Mouse (Mus musculus) forebrain, embryonic 10.5 days (tissue): ENCODE results near the gene Ctnnbl1. TPM values are rescaled to one million over a fixed set of nuclear protein-coding genes. Genes with fewer than 3 reads are reported as not detected.
A peak's percentile ranks its signal among the peaks of the same experiment; 100 is the strongest.

Source experiments
- DNase-seq: peaks from one replicate; pipeline ENCODE4 v3.0.0-alpha.2; 2017; ENCODE audit warnings: low spot score; ENCODE audit errors: extremely low spot score
- H3K27ac ChIP-seq: fragments of 300-500 bp; sonication (generic); 2 replicates; pipeline ENCODE4 v1.5.1; 2016; ENCODE audit warnings: mild to moderate bottlenecking
- H3K27me3 ChIP-seq: fragments of 300-500 bp; sonication (generic); 2 replicates; pipeline ENCODE4 v1.6.1; 2016; ENCODE audit warnings: mild to moderate bottlenecking; ENCODE audit not compliant: poor library complexity, severe bottlenecking
- H3K36me3 ChIP-seq: fragments of 300-500 bp; sonication (generic); replicated peaks from 2 replicates; pipeline ENCODE4 v1.6.1; 2016; ENCODE audit warnings: mild to moderate bottlenecking, moderate library complexity
- H3K4me1 ChIP-seq: fragments of 300-500 bp; sonication (generic); 2 replicates; pipeline ENCODE4 v1.6.1; 2016
- H3K4me3 ChIP-seq: fragments of 300-500 bp; sonication (generic); 2 replicates; pipeline ENCODE4 v1.5.1; 2016; ENCODE audit warnings: mild to moderate bottlenecking, moderate library complexity
- H3K9me3 ChIP-seq: fragments of 300-500 bp; sonication (generic); 2 replicates; pipeline ENCODE4 v1.6.1; 2016; ENCODE audit warnings: mild to moderate bottlenecking, moderate library complexity
- WGBS: fragments of 180-500 bp; shearing (Covaris S2); methylation state at CpG from one replicate; pipeline ENCODE4 v1.1.7; 2016; 5-methylcytosine and 5-hydroxymethylcytosine counted together
- polyA plus RNA-seq: library from polyadenylated mRNA; unstranded; fragments of >200 nt; fragmentation: Nextera tagmentation; extraction: Ambion mirVana; gene quantifications from 2 replicates; pipeline ENCODE4 v1.2.1, GENCODE M21; 2016

Ctnnbl1 gene
- polyA plus RNA-seq, 1 experiment from 2014 or later = 98.8 TPM

DNA sequence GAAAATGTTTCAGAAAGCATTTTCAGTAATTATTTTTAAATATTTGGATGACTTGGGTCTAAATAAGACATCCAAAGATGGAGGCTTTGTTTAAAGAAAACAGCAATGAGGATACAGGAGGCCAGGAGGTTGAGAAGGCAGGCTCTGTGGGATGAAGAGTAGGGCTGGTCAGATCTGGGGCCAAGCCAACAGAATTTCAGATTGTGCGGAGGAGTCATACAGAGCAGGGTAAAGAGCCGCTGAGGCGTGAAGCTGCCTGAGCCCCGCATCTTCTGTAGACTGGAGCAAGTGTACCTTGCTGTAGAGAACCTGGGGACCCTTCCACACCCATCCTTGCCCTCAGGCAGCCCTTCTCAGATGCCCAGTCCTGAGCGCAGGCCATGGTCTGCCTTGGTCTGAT, 65.5 kb downstream of the Ctnnbl1 start:
- no peaks in the 10 kb centered on the region for H3K9me3 ChIP-seq
- DNase-seq = no peak
- H3K36me3 ChIP-seq = peaks cover 13% of the 10 kb centered on the region
- peaks cover 17% of the 10 kb centered on the region; the same call in 1 of the 2 replicates for H3K27me3 ChIP-seq
- peak overlapping the region; percentile 86 for H3K27ac ChIP-seq
- H3K4me1 ChIP-seq = peaks cover 72% of the 10 kb centered on the region
- H3K4me3 ChIP-seq = no peak overlapping the region
- 79% methylated on average over 5 of the region's 5 CpGs for WGBS

DNA sequence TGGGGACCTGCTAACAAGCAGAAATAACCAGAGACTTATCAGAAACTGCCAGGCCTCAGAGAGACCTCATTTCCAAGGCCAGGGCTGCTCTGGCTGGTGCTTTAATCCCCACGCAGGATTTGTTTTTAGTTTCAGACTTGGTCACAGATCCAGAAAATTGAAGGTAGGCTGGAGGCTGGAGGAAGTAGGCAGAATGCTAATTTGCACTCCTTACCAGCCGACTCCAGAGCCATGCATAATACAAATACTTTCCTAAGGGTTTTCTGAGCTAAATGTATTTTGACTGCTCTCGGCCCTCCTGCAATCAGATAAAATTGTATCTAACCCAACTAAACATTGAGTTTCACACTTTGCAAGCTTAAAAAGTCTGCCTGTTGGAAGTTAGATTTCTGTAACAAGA, 67.2 kb downstream of the Ctnnbl1 start:
- DNase-seq = no peak
- peaks cover 14% of the 10 kb centered on the region; the same call in 1 of the 2 replicates for H3K27me3 ChIP-seq
- peaks cover 80% of the 10 kb centered on the region for H3K4me1 ChIP-seq
- H3K27ac ChIP-seq = no peak overlapping the region
- no peaks in the 10 kb centered on the region for H3K9me3 ChIP-seq
- H3K4me3 ChIP-seq = no peak overlapping the region
- H3K36me3 ChIP-seq = peaks cover 6% of the 10 kb centered on the region; the same call in 1 of the 2 replicates
- WGBS = 78% methylated on average over 3 of the region's 3 CpGs

DNA sequence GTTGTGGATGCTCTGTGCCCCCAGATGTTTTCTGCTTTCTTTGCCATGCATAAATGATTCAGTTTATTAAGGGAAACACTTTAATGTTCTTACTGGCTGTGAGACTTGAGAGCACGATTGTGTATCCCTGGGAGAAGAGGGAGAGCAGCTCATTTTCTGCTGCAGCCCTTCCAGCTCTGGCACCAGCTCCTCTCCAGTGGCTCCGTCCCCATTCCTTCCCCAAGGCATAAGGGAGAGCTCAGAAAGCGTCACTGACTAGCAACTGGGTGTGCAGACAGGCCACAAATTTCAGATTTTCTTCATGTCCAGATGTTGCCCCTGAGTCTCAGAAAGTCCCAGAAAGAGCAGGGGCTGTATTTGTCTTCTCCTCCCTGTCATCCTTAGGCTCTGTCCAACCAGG, 67.9 kb downstream of the Ctnnbl1 start:
- Histone ChIP-seq H3K36me3 (peaks cover 10% of the 10 kb centered on the region), H3K27me3 (peaks cover 12% of the 10 kb centered on the region; the same call in 1 of the 2 replicates), H3K9me3 (no peaks in the 10 kb centered on the region), H3K4me3 (no peak overlapping the region), H3K27ac (peak overlapping the region; percentile 51; the same call in 1 of the 2 replicates), H3K4me1 (peaks cover 73% of the 10 kb centered on the region)
- DNase-seq = no peak
- WGBS = 77% methylated on average over 3 of the region's 3 CpGs

DNA sequence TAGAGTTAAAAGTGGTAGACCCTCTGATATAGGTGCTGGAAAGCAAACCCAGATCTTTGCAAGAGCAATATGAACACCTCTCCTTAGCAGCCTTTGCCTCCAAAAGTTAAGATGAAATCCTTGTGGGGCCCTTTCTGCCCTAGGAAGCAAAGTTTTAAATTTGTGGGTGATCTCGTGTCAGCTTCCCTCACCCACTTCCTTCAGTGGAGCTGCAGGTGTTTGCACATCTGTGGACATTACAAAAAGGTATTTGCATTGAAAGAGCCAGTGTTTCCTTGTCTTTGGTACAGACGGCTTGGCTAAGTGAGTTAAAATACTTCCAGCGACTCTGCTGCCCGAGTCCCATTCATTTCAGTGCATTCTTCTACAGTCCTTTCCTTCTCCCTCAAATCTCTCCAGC, 69.9 kb downstream of the Ctnnbl1 start:
- H3K9me3 ChIP-seq = no peaks in the 10 kb centered on the region
- DNase-seq = no peak
- peak overlapping the region; percentile 60 for H3K27ac ChIP-seq
- peaks cover 12% of the 10 kb centered on the region; the same call in 1 of the 2 replicates for H3K27me3 ChIP-seq
- peaks cover 29% of the 10 kb centered on the region for H3K36me3 ChIP-seq
- peaks cover 53% of the 10 kb centered on the region for H3K4me1 ChIP-seq
- no peak overlapping the region for H3K4me3 ChIP-seq
- 44% methylated on average over 4 of the region's 4 CpGs for WGBS

DNA sequence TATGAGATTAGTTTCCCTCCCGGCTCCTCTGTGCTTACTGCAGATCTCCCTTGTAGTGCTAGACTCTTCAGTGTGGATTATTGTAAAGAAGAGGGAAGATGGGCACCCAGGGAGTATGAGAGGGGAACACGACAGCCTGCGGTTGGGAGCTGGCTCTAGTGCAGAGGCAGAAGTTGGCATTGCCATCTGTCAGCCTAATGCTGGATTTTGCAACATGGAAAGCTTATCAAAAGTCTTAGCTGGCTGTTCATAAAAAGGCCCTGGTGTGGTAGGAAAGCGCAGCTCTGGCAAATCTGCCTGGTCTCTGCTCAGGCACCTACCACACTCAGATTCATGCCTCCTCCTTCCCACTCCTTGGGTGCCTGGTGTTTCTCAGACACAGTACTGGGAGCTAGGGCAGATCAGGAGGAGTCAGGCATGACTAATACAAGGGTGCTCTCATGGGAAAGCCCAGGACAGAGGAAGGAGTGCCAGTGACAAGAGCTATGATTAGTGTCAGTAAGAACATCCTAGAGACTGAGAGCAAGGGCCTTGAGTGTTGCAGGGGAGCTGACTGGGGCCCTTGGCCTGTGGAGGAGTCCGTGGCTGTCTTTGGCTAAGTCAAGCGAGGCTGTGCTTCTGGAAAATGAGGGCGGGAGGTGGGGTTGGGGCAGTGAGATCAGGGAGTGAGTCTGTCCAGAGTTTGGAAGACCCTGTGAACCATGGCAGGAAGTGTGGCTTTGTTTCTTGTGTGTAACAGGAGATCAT, 70.6 kb downstream of the Ctnnbl1 start:
- Histone ChIP-seq H3K4me1 (peaks cover 46% of the 10 kb centered on the region), H3K4me3 (no peak overlapping the region), H3K9me3 (no peaks in the 10 kb centered on the region), H3K27me3 (peaks cover 11% of the 10 kb centered on the region; the same call in 1 of the 2 replicates), H3K27ac (peak overlapping the region; percentile 60), H3K36me3 (peaks cover 37% of the 10 kb centered on the region)
- DNase-seq = no peak
- WGBS = 56% methylated on average over 7 of the region's 7 CpGs

DNA sequence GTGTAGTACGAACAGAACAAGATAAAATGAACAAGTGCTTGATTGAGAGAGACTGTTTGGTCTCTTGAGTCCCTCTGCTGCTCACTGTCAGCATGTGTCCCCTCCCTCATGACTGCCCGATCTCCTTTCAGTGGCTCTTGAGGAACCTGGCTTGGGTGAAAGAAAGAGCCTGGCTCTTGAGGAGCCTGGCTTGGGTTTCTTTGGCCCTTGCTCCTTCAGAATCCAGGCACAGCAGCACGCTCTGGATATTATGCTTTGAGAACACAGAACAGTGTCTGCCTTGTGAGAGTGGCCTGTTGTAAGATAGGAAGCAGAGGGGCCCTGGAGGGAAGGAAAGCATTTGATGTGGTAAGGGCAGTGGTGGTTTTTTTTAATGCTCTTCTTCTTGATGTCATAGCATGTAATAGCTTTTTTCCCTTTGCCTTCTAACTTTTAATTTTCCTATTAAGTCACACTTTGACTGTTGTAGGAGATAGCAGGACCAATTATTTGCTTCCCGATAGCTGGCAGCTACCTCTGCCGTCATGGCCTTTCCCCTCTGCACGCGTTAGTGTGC, 71.2 kb downstream of the Ctnnbl1 start:
- peaks cover 6% of the 10 kb centered on the region; the same call in 1 of the 2 replicates for H3K27me3 ChIP-seq
- H3K4me3 ChIP-seq = no peak overlapping the region
- peak overlapping the region; percentile 60 for H3K27ac ChIP-seq
- DNase-seq = no peak
- peaks cover 42% of the 10 kb centered on the region for H3K4me1 ChIP-seq
- WGBS = 75% methylated on average over 7 of the region's 7 CpGs
- H3K36me3 ChIP-seq = peaks cover 42% of the 10 kb centered on the region
- no peaks in the 10 kb centered on the region for H3K9me3 ChIP-seq

DNA sequence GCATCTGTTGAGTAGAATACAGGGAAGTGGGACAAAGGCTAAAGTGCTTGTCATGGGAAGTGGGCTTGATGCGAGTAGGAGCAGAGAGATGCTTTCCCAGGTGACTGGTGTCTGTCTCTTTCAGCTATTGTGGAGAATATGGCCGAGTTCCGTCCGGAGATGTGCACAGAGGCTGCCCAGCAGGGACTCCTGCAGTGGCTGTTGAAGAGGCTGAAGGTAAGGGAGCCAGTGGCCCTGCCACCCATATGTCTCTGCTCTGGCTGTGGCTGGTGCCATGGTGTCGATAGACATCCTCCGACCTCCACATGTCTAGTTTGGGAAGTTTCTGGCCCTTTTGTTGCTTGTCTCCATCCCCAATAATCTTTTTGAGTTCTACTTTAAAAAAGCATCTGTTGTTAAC, 72.1 kb downstream of the Ctnnbl1 start:
- peaks cover 44% of the 10 kb centered on the region for H3K36me3 ChIP-seq
- WGBS = 87% methylated on average over 6 of the region's 6 CpGs
- H3K4me1 ChIP-seq = peaks cover 39% of the 10 kb centered on the region
- no peaks in the 10 kb centered on the region for H3K9me3 ChIP-seq
- peaks cover 6% of the 10 kb centered on the region; the same call in 1 of the 2 replicates for H3K27me3 ChIP-seq
- no peak overlapping the region for H3K27ac ChIP-seq
- H3K4me3 ChIP-seq = no peak overlapping the region
- no peak for DNase-seq

DNA sequence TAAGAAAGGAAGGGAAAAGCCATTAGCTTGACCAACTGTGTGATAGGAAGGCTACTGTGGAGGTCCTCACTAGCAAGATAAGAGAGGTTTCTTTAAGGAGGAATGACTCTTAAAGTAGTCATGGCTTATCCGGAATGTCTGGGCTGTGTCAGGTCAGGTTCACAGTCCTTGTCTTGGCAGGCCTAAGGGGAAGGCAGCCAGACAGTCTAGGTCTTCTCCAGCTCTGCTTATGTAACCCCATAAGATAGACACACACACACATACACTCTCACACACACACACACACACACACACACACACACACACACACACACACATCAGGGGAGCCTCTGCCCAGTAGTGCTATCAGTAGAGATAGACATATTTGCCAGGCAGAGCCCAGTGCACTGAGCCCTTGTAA, 73.5 kb downstream of the Ctnnbl1 start:
- Histone ChIP-seq H3K27ac (no peak overlapping the region), H3K36me3 (peaks cover 47% of the 10 kb centered on the region), H3K27me3 (peaks cover 6% of the 10 kb centered on the region; the same call in 1 of the 2 replicates), H3K4me1 (peaks cover 30% of the 10 kb centered on the region), H3K9me3 (no peaks in the 10 kb centered on the region), H3K4me3 (no peak overlapping the region)
- WGBS = 93% methylated on average over 1 of the region's 1 CpGs
- DNase-seq = no peak

DNA sequence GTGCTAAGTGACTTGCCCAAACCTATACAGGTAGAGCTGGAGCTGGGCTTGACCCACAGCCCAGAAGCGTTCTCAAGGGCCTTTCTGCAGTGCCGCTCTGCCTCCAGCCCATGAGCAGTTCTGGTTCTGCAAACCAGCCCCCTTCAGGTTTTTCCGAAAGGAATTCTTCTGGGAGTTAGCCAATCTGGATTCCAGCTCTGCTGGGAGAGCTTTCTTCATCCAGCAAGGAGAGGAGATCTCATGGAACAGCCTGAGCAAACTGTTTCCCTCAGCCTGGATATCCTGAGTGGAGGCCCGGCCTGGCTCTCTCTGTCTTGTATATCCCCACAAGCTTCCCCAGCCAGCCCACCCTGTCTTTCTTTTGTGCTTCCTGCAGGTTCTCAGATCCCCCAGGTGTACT, 75.9 kb downstream of the Ctnnbl1 start:
- Histone ChIP-seq H3K27me3 (no peaks in the 10 kb centered on the region), H3K4me1 (peaks cover 6% of the 10 kb centered on the region), H3K9me3 (no peaks in the 10 kb centered on the region), H3K27ac (no peak overlapping the region), H3K36me3 (peaks cover 54% of the 10 kb centered on the region), H3K4me3 (no peak overlapping the region)
- whole genome bisulfite sequencing = 88% methylated on average over 4 of the region's 4 CpGs
- DNase-seq = no peak

DNA sequence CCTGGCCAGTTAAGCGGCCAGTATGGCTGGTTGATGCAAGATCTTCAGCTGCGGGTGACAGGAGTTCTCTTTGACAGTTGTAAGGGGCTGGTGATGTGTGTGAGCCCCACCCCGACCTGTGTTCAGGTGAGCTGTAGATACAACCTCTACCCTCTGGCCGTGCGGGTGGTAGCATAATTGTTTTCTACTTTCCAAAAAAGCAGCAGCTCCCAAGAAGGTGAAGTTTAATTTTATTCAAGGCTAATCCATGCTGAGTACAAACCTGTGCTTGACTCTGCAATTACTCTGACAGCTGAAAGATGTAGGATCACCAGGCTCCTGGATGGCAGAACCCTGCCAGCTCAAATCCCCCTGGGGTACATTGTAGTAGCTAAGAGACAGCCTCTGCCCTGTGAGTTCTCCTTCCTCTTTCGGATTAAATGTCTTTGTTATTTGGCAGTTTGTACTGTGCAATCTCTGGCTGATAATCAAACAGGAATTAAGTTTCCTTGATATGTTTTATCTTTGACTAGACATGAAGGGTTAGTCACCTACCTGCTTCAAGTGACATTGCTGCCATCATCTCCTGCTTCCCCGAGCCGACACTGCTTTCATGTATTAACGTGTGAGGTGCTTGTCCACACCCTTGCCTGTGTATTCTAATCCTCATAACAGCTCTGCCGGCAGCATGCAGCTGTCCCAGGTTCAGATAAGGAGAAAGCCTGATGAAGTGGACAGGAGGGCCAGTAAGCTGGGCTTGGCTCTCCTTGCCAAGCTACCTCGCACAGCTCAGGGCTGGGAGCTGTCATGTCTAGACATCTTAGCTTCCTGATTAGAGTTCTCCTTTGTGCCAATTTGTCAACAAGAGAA, 77.1 kb downstream of the Ctnnbl1 start:
- peaks cover 64% of the 10 kb centered on the region for H3K36me3 ChIP-seq
- H3K9me3 ChIP-seq = no peaks in the 10 kb centered on the region
- no peak overlapping the region for H3K4me3 ChIP-seq
- 85% methylated on average over 11 of the region's 11 CpGs for WGBS
- H3K27me3 ChIP-seq = no peaks in the 10 kb centered on the region
- DNase-seq = no peak
- H3K27ac ChIP-seq = no peak overlapping the region
- no peaks in the 10 kb centered on the region for H3K4me1 ChIP-seq

DNA sequence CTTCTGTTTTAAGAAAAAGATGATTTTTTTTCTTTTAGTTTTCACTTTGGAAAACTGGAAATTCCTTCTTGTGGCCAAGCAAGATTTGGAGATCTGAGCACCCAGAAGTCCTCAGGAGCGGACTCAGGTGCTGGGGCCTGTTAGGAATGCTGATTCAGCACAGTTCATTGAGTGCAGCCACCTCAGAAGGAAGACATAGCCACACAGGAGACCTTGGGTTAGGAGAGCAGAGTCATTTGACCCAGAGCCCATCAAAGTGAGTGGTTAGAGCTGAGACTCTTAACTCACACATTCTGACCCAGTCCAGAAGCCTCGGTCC, 77.7 kb downstream of the Ctnnbl1 start:
- no peak for DNase-seq
- Histone ChIP-seq H3K27me3 (no peaks in the 10 kb centered on the region), H3K4me1 (no peaks in the 10 kb centered on the region), H3K36me3 (peaks cover 66% of the 10 kb centered on the region), H3K27ac (no peak overlapping the region), H3K9me3 (no peaks in the 10 kb centered on the region), H3K4me3 (no peak overlapping the region)
- WGBS = 97% methylated on average over 2 of the region's 2 CpGs

DNA sequence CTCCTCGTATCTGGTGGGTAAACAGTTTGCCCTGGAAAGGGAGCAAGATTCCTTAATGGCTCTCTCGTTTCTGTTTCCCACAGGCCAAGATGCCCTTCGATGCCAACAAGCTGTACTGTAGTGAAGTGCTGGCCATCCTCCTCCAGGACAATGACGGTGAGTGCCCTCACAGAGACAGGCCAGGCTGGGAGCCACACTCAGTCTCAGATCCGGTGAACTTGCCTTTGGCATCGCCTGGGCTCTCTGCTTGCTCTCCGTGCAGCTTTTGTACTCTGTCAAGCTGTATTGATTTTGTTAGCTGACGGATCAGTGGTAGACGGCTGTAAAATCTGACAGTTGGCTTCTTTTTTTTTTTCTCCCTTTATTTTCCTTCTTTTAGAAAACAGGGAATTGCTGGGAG, 80.5 kb downstream of the Ctnnbl1 start:
- no peak overlapping the region for H3K4me3 ChIP-seq
- no peaks in the 10 kb centered on the region for H3K27me3 ChIP-seq
- H3K36me3 ChIP-seq = peaks cover 49% of the 10 kb centered on the region
- H3K27ac ChIP-seq = 0 out of 2 replicates have a peak overlapping the region, but pooled peaks have one; percentile 30
- DNase-seq = no peak
- H3K4me1 ChIP-seq = peaks cover 12% of the 10 kb centered on the region; the same call in 1 of the 2 replicates
- WGBS = 91% methylated on average over 9 of the region's 9 CpGs
- no peaks in the 10 kb centered on the region for H3K9me3 ChIP-seq
